Mouse (Mus musculus) heart, postnatal 0 days (tissue): ENCODE measurements around the gene C2cd4d.

Experiments
- CTCF ChIP-seq: IDR thresholded peaks from 2 replicates; pipeline ENCODE4 v1.5.1; 2016; ENCODE audit warnings: antibody characterized with exemption, control low read depth, low read depth
- EP300 ChIP-seq: IDR thresholded peaks from 2 replicates; pipeline ENCODE4 v1.6.1; 2016; ENCODE audit warnings: antibody characterized with exemption, low read depth

- no peak for TF ChIP-seq CTCF
- TF ChIP-seq EP300: no peak
Measured at GRCm38 (mm10) chr3:94364154-94364526, 1.9 kb downstream of the C2cd4d start.
